Mouse (Mus musculus) megakaryocyte-erythroid progenitor cell, adult 5-6 weeks (primary cell): ENCODE results near the gene Atp10a. TPM values are rescaled to one million over a fixed set of nuclear protein-coding genes. Genes with fewer than 3 reads are reported as not detected.

Experiments
- ATAC-seq: replicated peaks from 2 replicates; pipeline ENCODE4 v1.8.0; 2016; ENCODE audit warnings: mild to moderate bottlenecking, inconsistent platforms; ENCODE audit not compliant: severe bottlenecking, poor library complexity, low FRiP score, low TSS enrichment
- total RNA-seq, 2 experiments: library from RNA; stranded (forward) in 1 of 2; stranded (reverse) in 1 of 2; fragments of 200-1000, 215-1000 nt in 1 of 2; fragments of >200 nt in 1 of 2; fragmentation: Nextera tagmentation in 1 of 2; gene quantifications; 2 replicates each; pipeline ENCODE4 v1.2.3; 2014 to 2017

Atp10a gene
- total RNA-seq (2014; fragmentation: Nextera tagmentation) (0.81 and 2.2 TPM in 2 replicates), total RNA-seq (2017) (1.2 and 2.6 TPM in 2 replicates)

DNA sequence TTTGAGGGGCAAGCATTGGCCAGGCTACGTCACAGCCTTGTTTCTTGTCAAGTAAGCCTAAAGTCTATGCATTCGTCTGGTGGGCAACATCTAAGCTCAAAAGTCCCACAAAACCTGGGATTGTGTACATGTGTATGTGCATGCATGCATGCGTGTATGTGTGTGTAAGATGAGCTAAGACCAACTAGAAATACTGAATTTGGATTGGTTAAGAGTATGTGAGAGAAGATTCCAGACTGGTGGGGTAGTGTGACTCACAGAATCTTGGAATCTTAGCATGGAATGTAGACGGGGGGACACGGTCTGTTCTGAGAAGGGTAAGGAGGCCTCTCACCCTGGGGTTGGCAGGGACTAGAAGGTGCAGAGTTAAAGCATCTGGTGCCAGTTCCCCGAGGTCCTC lies at the start of gene Atp10a:
Atp10a (plus strand) TSS at position 301 of the 400 bp plus-strand sequence.
- ATAC-seq, result no peak

DNA sequence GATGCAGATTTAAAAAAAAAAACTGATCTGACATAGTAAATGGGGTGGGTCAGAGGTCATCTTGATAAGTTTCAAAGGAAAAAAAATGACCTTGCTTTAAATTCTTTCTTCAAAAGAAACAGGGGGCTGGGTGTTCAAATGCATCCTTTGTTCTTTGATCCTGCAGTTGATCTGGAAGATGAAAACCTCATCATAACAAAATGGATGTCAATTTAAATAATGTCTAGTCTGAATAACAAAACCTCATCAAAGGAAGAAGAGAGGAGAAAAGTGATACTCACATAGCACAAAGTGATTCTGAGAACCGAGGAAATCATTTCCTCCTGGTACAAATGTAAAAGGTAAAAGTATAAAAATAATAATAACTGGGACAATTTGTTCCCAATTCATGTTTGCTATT lies 37.9 kb upstream of the Atp10a start:
- ATAC-seq, result no peak

DNA sequence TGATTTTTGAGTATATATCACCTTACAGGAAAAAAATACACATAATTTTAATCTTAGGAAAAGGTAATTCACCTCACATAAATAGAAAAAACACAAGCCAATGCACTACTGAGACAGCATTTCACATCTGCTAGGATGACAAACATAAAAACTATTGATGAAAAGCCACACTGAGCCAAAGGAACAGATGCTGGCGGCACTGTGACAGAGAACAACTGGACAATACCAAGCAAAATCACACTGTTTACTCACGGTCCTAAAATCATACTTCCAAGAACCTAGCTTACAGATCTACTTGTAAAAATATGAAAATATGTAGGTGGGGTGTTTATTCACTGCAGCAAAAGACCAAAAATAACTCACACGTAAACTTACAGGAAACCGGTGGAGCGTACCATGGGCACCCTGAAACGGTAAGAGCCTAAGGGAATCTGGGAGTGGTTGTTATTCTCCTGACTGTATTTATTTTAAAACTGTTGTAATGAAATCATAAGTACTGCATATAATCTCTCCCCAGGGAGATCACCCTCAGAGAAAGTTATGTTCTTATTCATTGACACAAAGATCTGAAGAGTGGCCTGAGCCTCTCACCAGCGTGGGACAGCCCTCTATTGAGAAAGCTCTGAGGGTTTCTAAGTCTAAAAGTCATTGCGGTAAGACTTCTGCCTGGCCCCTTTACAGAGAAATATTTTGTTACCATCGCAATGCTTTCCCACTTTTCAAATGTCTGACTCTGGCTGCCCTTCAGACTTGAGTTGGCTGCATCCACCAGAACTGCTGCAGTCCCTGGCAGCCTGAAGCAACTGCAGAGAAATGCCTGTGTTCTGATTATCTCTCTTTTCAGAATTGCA lies 29.4 kb upstream of the Atp10a start:
- no peak for ATAC-seq

DNA sequence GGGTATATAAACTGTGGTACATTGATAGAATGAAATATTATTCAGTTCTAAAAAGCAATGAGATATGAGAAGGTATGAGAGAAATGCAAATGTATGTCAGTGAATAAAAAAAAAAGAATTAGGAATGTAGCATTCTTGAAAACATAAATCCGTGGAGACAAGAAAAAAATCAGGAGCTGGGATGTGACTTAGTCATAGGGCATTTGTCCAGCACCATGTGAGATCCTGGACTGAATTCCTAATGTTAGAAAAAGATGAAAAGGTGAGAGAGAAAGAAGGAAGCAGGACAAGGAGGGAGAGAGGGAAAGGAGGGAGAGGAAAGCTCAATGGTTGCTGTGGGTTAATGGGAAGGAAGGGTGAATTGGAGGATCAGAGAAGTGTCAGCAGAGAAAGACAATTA lies 28.6 kb upstream of the Atp10a start:
- ATAC-seq, result no peak

DNA sequence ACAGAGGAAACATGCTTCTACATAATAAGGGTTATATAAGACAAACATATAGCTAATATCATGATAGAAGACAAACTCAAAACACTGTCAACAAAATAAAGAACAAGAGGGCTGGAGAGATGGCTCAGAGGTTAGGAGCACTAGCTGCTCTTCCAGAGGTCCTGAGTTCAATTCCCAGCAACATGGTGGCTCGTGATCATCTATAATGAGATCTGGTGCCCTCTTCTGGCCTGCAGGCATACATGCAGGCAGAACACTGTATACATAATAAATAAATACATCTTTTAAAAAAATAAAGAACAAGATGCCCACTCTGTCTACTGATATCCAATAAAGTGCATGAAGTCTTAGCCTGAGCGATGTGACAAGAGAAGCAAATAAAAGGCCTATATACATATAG lies 26.7 kb upstream of the Atp10a start:
- ATAC-seq, result no peak

DNA sequence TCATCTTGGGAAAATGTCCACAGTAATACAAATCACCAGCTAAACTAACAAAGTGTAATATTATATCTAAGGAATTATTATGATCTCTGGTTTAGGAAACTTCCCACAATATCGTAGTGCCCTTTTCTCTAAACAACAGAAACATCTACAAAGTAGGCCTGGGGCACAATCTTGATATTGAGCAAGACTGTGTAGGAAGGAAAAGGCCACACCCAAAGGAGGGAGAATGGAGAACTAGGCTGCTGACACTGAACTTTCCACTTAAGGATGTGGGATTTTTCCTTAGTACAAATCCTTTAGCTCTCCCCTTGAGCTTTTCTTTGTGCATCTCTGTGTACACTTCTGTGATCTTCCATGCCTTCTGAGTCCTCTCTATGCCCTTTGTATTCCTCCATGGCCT lies 22.3 kb upstream of the Atp10a start:
- no peak for ATAC-seq

DNA sequence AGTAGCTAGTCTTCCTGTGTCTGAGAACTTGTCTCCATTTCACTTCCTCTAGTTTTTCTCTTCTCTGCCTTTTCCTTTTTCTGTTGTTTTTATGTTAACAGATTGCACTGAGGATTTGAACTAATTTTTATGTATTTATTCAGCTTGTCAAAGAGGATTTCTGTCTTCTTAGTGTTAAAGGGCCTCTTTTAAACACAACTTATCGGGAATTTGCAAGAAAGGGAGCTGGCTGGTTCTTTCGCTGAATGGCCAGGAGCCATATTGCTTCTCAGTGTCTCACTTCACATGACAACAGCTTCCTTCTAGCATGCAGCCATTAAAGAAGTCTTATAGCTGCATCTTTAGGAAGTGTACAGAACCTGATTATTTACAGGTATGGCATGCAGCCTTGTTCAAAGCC lies 16.3 kb upstream of the Atp10a start:
- ATAC-seq, result no peak

DNA sequence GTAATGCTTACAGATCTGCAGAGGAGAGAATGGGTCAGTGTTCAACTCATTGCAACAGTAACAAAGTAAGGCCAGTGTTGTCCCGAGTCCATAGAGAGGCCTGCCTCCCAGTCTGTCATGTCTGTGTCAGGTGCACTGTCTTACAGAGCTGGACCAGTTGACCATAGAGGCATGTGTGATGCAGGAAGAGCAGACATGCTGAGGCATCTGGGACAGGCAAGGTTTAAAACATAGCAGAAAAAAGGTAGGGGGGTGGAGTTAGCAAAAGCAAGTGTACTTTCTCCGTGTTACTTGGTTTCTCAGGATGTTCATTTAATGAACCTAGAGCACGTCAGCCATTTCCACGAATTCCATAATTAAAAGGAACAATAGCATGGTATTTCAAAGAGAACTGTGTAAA lies 15.5 kb upstream of the Atp10a start:
- ATAC-seq, result no peak

DNA sequence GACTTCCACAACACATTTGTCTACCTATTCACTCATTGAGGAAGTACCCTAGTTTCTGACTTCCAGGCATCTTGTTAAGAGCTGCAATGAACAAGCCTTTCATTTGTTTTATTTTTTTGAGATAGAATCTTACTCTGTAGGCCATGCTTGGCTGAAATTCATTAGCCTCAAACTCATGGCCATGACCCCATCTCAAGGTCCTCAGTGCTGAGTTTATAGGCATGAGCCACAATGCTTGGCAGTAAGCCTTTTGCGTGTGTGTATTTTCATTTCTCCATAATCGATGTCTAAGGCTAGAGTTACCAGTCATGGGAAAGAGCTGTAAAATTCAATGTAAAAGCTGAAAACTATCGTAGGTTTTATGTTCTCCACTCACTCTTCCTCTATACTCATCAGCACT lies 14.1 kb upstream of the Atp10a start:
- ATAC-seq, result no peak

DNA sequence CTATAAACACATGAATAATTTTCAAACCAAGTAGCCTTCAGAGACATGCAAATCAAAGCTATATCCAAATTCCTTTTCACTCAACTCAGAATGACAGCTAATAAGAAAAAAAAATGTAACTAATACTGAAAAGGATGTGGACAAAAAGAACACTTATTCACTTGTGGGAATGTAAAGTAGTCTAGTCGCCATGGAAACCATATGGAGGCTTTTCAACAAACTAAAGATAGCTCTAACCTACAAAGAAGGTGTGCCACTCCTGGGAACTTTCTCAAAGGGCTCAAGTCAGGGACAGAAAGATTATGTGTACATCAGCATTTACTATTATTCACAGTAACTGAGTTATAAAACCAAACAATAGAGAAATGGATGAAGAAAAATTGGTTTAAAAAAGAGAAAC lies 8.6 kb upstream of the Atp10a start:
- ATAC-seq, result no peak

DNA sequence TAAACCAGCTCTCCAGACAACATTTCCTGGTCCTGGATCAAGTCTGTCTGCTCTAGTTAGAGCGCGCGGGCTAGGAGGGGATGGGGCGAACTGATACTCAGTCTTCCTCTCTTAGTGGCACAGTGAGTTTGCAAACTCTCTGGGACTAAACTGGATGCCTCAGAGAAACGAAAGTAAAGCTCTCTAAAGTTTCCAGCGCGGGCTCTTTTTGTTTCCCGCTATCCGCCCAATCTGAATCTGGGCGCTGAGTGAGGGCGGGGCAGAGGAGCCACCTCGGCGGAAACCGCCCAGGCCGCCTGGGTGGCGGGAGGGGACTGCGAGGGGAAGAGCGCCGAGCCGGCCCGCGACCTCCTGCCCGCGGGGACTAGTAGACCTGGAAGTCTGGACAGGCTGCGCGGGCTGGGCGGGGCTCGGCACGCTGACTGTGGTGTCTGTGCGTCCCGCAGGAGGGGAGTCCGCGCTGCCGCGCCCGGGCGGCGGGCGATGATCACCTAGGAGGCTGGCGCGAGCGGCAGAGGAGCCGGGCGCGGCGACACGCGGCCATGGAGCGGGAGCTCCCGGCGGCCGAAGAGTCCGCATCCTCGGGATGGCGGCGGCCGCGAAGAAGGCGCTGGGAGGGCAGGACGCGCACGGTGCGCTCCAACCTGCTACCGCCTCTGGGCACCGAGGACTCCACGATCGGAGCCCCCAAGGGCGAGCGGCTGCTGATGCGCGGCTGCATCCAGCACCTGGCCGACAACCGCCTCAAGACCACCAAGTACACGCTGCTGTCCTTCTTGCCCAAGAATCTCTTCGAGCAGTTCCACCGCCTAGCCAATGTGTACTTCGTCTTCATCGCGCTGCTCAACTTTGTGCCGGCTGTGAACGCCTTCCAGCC lies 2.2 kb downstream of the Atp10a start:
- ATAC-seq, result peak; percentile 82

DNA sequence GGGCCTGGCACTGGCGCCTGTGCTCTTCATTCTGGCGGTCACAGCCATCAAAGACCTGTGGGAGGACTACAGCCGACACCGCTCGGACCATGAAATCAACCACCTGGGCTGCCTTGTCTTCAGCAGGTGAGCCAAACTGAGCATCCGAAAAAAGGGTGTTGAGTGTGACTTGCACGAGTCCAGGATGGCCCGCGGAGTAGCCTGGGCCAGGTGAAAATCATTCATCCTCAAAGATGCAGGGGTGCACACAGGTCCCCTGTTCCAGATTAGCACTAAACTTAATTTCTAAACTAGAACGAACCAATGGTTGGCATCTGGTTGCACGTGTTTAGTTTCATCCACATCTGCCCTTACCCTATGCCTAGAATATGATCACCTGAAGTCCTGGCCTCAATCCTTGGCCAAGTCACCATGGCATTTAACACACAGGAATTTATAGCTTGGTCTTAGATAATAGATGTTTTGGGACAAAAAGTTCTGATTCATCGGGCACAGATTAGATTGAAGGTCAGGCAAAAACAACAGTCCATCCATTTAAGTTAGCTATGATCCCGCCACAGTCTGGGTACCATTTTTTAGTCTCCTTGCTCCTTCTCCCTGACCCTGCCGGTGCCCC lies 2.9 kb downstream of the Atp10a start:
- no peak for ATAC-seq

DNA sequence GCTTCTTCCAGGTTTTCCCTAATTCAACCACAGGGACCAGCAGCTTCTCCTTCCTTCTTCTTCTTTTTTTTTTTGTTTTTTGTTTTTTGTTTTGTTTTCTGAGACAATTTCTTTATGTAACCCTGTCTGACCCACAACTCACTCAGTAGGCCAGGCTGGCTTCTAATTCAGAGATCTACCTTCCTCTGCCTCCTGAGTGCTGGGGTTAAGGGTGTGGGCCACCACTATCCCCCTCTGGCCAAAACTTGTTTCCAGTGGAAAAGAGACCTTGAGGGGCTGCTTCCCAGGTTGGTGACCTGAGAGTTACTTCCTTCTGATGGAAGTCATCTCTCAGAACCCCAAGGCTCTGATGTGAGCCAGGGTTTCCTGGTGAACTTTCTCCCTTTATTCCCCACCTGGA lies 4.1 kb downstream of the Atp10a start:
- ATAC-seq, result no peak

DNA sequence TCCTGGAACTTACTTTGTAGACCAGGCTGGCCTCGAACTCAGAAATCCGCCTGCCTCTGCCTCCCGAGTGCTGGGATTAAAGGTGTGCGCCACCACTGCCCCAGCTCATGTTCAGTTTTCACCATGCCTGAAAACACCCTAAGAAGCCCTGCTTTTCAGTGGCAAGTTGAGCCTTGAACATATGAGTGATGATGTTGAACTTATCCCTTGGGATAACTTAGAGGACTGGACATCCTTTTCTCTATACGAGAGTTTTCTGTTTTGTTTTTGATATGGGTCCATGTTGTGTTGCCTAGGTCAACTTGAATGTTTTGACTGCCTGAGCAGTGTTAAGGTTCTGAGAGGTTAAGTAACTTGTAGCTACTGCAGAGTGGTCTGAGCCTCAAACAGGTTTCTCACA lies 4.7 kb downstream of the Atp10a start:
- ATAC-seq, result no peak

DNA sequence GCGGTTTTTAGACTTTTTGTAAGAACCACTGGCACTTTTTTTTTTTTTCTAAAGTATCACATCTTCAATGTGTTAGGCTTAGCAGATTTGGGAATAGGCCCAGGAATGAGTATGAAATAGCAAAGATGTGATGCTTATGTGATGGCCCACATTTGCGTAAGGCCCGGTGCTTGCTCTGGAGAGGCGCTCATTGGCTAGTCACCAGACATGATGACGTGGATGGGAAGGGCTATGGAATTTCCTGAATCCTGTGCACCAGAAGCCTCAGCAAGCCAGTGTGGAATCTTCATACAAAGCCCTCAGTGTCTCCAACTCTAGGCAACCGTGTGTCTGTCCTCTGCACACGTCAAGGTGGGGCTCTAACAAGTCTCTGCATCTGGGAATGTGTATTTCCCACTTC lies 5.1 kb downstream of the Atp10a start:
- ATAC-seq, result no peak

DNA sequence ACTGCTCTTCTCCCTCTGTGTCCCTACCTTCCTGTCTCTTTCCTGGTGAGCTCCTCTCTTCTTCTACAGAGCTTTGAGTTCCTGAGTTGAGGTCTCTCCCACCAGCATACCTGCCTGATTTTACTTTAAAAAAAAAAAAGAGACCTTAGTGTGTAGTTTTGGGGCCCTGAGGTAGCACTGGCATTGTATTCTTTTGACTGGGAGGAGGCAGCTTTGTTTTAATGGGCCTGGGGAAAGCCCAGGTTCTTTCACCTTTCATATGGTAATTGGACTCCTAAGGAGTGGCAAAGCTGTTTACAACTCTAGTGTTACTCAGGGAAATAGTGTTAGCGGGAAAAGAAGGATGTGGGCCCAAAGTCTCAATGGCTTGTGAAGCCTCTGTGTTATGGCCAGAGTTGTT lies 12.7 kb downstream of the Atp10a start:
- ATAC-seq, result no peak

DNA sequence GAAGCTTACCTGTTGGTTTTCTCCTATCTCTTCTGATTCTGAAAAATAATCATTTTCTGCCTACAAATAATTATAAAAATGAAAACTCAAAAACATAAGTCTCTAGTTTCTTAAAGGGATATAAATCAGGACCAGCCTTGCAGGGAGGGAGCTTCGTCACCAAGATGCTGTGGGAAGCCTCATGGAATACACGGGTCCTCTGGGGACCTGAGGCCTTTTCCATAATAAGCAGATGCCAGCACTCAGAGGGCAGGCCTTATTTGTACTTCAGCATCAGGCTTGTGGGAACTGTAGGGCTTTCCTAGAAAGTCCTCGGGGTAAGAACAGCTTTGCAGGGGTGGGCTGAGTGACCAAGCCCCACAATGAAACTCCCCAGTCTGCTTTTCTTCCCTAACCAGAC lies 20.1 kb downstream of the Atp10a start:
- no peak for ATAC-seq

DNA sequence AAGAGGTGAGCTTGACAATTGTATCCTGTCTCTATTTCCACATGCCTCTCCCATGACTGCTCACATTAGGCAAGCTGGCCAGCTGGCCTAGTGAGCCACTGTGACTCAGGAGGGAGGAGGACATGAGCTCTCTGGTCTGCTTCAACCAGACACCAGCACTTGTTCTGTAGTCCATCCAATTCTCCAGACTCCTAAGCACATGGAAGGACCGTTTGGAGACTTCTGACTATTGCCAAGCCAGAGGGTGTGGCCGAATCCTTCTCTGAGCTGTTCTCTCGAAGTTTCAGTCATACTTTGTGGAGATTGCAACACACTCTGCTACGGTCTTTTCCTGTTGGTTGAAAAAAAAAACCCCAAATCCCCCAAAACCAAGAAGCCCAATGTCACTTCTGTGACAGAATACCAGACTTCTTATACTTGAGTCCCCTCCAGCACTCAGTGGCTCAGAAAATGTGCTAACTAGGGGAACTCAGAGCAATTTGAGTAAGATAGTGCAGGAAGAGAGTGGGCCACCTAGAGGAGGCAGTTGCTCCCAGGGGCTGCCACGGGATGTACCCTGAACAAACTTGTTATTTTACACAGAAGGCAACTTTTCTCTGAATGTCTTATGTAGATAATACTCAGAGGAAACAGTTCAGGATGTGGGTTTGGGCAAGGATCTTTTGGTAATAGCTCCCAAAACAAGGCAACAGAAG lies 21.3 kb downstream of the Atp10a start:
- peak; percentile 91 for ATAC-seq

DNA sequence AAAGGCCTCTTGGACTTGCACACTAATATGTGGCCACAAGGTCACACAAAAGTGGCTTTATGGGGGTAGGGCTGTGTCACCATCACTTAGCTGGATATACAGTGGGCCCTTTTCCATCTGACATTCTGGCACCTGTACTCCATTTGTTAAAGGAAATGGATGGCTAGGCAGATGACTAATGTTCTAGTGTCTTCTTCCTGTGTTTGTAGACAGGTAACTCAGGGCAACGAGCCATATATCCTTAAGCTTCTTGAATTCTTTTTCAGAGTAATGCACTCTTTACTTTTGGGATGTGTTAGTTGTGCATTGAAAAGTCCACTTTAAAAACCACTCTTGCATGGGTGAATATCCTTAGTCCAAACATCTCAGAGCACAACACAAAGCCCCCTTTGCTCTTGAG lies 30.0 kb downstream of the Atp10a start:
- ATAC-seq, result no peak

DNA sequence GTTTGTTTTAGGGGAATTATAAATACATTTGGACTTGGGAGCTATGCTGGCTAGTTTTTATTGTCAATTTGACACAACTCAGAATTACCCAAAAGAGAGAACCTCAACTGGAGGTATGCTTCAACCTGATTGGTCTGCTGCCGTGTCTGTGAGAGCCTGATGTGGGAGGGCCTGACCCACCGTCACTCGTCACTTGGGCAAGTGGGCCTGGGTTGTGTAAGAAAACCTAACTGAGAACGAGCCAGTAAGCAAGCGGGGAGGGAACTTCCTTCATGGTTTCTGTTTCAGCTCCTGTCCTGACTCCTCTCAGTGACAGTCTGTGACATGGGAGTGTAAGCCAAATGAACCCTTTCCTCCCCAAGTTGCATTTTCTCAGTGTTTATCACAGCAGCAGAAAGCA lies 30.6 kb downstream of the Atp10a start:
- ATAC-seq, result peak; percentile 73
